Mouse (Mus musculus) heart, postnatal 36 days (tissue): ENCODE results near the gene Serpind1. TPM values are rescaled to one million over a fixed set of nuclear protein-coding genes. Genes with fewer than 3 reads are reported as not detected.
A peak's percentile ranks its signal among the peaks of the same experiment; 100 is the strongest.

Experiments
- DNase-seq, 2 experiments: peaks; one replicate each; pipeline ENCODE4 v3.0.0; 2021 to 2022
- intact Hi-C: fragments of 180-260 bp; cut with DNase I; formaldehyde crosslinking; loops from one replicate; pipeline ENCODE4 v1.15.1; 2025
- total RNA-seq, 2 experiments: library from RNA; stranded (reverse); gene quantifications; 2 replicates each; pipeline ENCODE4 v1.2.3; 2021

Serpind1 gene
- total RNA-seq, result 1 to 10 TPM; 2.6 to 2.7 TPM

GRCm38 (mm10) chr16:17331116-17331515 lies at the start of gene Serpind1:
TSS of gene Serpind1 (plus strand) at chr16:17331371.
- intact Hi-C loops, result no loop called here
- DNase-seq, result no peak

- no peak for DNase-seq
- intact Hi-C loops, result no loop called here
Measured at GRCm38 (mm10) chr16:17283151-17283550, 48.0 kb upstream of the Serpind1 start.

GRCm38 (mm10) chr16:17287103-17287502 lies 44.1 kb upstream of the Serpind1 start:
- intact Hi-C loops, result no loop called here

GRCm38 (mm10) chr16:17291016-17291415 lies 40.2 kb upstream of the Serpind1 start:
- no peak for DNase-seq

More at GRCm38 (mm10) chr16:17287103-17287502, 44.1 kb upstream of the Serpind1 start:
- no peak for DNase-seq

GRCm38 (mm10) chr16:17292751-17293150 lies 38.4 kb upstream of the Serpind1 start:
- peak; percentile 66 to 84 for DNase-seq
- intact Hi-C loops, result loop anchor here (5.0 kb wide), 1 partner anchor 165 kb away; the partner anchor contains the start of gene 2610318N02Rik

More at GRCm38 (mm10) chr16:17291016-17291415, 40.2 kb upstream of the Serpind1 start:
- intact Hi-C loops, result loop anchor here (5.0 kb wide), 1 partner anchor 164 kb away; the partner anchor contains the start of gene 2610318N02Rik

- DNase-seq, result no peak
- intact Hi-C loops, result no loop called here
Measured at GRCm38 (mm10) chr16:17300818-17301217, 30.4 kb upstream of the Serpind1 start.

- intact Hi-C loops, result no loop called here
- no peak for DNase-seq
Measured at GRCm38 (mm10) chr16:17303521-17304245, 27.5 kb upstream of the Serpind1 start.

GRCm38 (mm10) chr16:17307461-17307860 lies 23.7 kb upstream of the Serpind1 start:
- no peak for DNase-seq
- intact Hi-C loops, result no loop called here

- DNase-seq, result no peak
- intact Hi-C loops, result no loop called here
Measured at GRCm38 (mm10) chr16:17309036-17309435, 22.1 kb upstream of the Serpind1 start.

GRCm38 (mm10) chr16:17312531-17312930 lies 18.6 kb upstream of the Serpind1 start:
- intact Hi-C loops, result no loop called here

GRCm38 (mm10) chr16:17316554-17316953 lies 14.6 kb upstream of the Serpind1 start:
- intact Hi-C loops, result no loop called here
- no peak for DNase-seq

More at GRCm38 (mm10) chr16:17312531-17312930, 18.6 kb upstream of the Serpind1 start:
- no peak for DNase-seq

GRCm38 (mm10) chr16:17321481-17321880 lies 9.7 kb upstream of the Serpind1 start:
- DNase-seq, result peak in 1 of 2 experiments; percentile 7

GRCm38 (mm10) chr16:17324745-17325144 lies 6.4 kb upstream of the Serpind1 start:
- intact Hi-C loops, result no loop called here

More at GRCm38 (mm10) chr16:17321481-17321880, 9.7 kb upstream of the Serpind1 start:
- intact Hi-C loops, result no loop called here

GRCm38 (mm10) chr16:17326064-17326463 lies 5.1 kb upstream of the Serpind1 start:
- intact Hi-C loops, result no loop called here
- no peak for DNase-seq

More at GRCm38 (mm10) chr16:17324745-17325144, 6.4 kb upstream of the Serpind1 start:
- DNase-seq, result no peak

- DNase-seq, result no peak
- intact Hi-C loops, result no loop called here
Measured at GRCm38 (mm10) chr16:17329848-17330570, 1.2 kb upstream of the Serpind1 start.

- DNase-seq, result no peak
- intact Hi-C loops, result no loop called here
Measured at GRCm38 (mm10) chr16:17331855-17332254, 684 bp downstream of the Serpind1 start.

GRCm38 (mm10) chr16:17334574-17334973 lies 3.4 kb downstream of the Serpind1 start:
- intact Hi-C loops, result no loop called here

GRCm38 (mm10) chr16:17336089-17336488 lies 4.9 kb downstream of the Serpind1 start:
- DNase-seq, result no peak
- intact Hi-C loops, result no loop called here

More at GRCm38 (mm10) chr16:17334574-17334973, 3.4 kb downstream of the Serpind1 start:
- no peak for DNase-seq

GRCm38 (mm10) chr16:17339701-17340100 lies 8.5 kb downstream of the Serpind1 start:
- intact Hi-C loops, result no loop called here
- DNase-seq, result no peak

GRCm38 (mm10) chr16:17340705-17341104 lies 9.5 kb downstream of the Serpind1 start:
- intact Hi-C loops, result no loop called here
- no peak for DNase-seq

GRCm38 (mm10) chr16:17341847-17342246 lies 10.7 kb downstream of the Serpind1 start:
- intact Hi-C loops, result no loop called here

More at GRCm38 (mm10) chr16:17341847-17342246, 10.7 kb downstream of the Serpind1 start:
- no peak for DNase-seq
